Mouse (Mus musculus) hindbrain, postnatal 0 days (tissue): ENCODE data around the gene Cib2. TPM values are rescaled to one million over a fixed set of nuclear protein-coding genes. Genes with fewer than 3 reads are reported as not detected.

Experiments used
- ATAC-seq: fragments of 200-750 bp; cut with Nextera tagmentation; 2 replicates; pipeline ENCODE4 v1.8.0; 2017; ENCODE audit warnings: mild to moderate bottlenecking, moderate TSS enrichment, moderate library complexity
- DNase-seq: peaks from one replicate; pipeline ENCODE4 v3.0.0-alpha.2; 2015; ENCODE audit warnings: low spot score
- H3K27ac ChIP-seq: fragments of 300-500 bp; sonication (generic); 2 replicates; pipeline ENCODE4 v1.5.1; 2014; ENCODE audit warnings: mild to moderate bottlenecking
- H3K27me3 ChIP-seq: fragments of 300-500 bp; sonication (generic); 2 replicates; pipeline ENCODE4 v1.6.1; 2014; ENCODE audit warnings: low read length, mixed read lengths; ENCODE audit not compliant: insufficient read depth
- H3K36me3 ChIP-seq: fragments of 300-500 bp; sonication (generic); 2 replicates; pipeline ENCODE4 v1.6.1; 2014; ENCODE audit warnings: low read length, mixed read lengths; ENCODE audit not compliant: insufficient read depth
- H3K4me1 ChIP-seq: fragments of 300-500 bp; sonication (generic); 2 replicates; pipeline ENCODE4 v1.6.1; 2014; ENCODE audit warnings: antibody characterized with exemption, low read length, mixed read lengths; ENCODE audit not compliant: insufficient read depth
- H3K4me2 ChIP-seq: fragments of 300-500 bp; sonication (generic); 2 replicates; pipeline ENCODE4 v1.6.1; 2014; ENCODE audit warnings: low read depth, mild to moderate bottlenecking, low read length, moderate library complexity, mixed read lengths
- H3K4me3 ChIP-seq: fragments of 300-500 bp; sonication (generic); 2 replicates; pipeline ENCODE4 v1.5.1; 2014; ENCODE audit warnings: low read length
- H3K9ac ChIP-seq: fragments of 300-500 bp; sonication (generic); replicated peaks from 2 replicates; pipeline ENCODE4 v1.6.1; 2014; ENCODE audit warnings: mild to moderate bottlenecking, low read length, moderate library complexity, mixed read lengths
- H3K9me3 ChIP-seq: fragments of 300-500 bp; sonication (generic); 2 replicates; pipeline ENCODE4 v1.6.1; 2016; ENCODE audit warnings: low read length, mixed read lengths
- CTCF ChIP-seq: IDR thresholded peaks from 2 replicates; pipeline ENCODE4 v1.5.1; 2016; ENCODE audit warnings: antibody characterized with exemption, control low read depth, low read depth
- WGBS: fragments of 180-500 bp; shearing (Covaris S2); extraction: QIAGEN DNeasy Blood & Tissue Kit; methylation state at CpG from one replicate; pipeline ENCODE4 v1.1.7; 2014; 5-methylcytosine and 5-hydroxymethylcytosine counted together
- polyA plus RNA-seq: library from polyadenylated mRNA; unstranded; fragments of >200 nt; fragmentation: Nextera tagmentation; extraction: Ambion mirVana; gene quantifications from 2 replicates; pipeline ENCODE4 v1.2.1, GENCODE M21; 2015
- total RNA-seq: library from RNA; depleted of rRNA; stranded (reverse); fragments of >200 nt; gene quantifications from 2 replicates; pipeline ENCODE4 v1.2.3, GENCODE M21; 2014

Cib2 gene
- total and polyA plus RNA-seq, 2 experiments from 2014 or later = 53.8 to 88.1 TPM

GRCm38 (mm10) chr9:54547536-54547935 lies 12.5 kb downstream of the Cib2 start:
- 21% methylated on average over 5 of the region's 5 CpGs for WGBS
- Histone ChIP-seq H3K9me3 (no peaks in the 10 kb centered on the region), H3K36me3 (peaks cover 4% of the 10 kb centered on the region; the same call in 1 of the 2 replicates), H3K4me3 (no peak overlapping the region), H3K4me2 (no peak overlapping the region), H3K9ac (no peak overlapping the region), H3K27ac (no peak overlapping the region), H3K27me3 (no peaks in the 10 kb centered on the region), H3K4me1 (no peaks in the 10 kb centered on the region)
- TF ChIP-seq CTCF = peak; percentile 83
- peak; percentile 66 for DNase-seq
- ATAC-seq = peak; percentile 70

- no peak for TF ChIP-seq CTCF
- ATAC-seq (no peak), DNase-seq (no peak)
- no peak overlapping the region for H3K4me2 ChIP-seq
- peaks cover 4% of the 10 kb centered on the region; the same call in 1 of the 2 replicates for H3K36me3 ChIP-seq
- H3K4me1 ChIP-seq = no peaks in the 10 kb centered on the region
- H3K9ac ChIP-seq = no peak overlapping the region
- WGBS = 91% methylated on average over 4 of the region's 4 CpGs
- no peak overlapping the region for H3K4me3 ChIP-seq
- H3K27ac ChIP-seq = no peak overlapping the region
- no peaks in the 10 kb centered on the region for H3K9me3 ChIP-seq
- no peaks in the 10 kb centered on the region for H3K27me3 ChIP-seq
Observed at GRCm38 (mm10) chr9:54544954-54545315, 15.1 kb downstream of the Cib2 start.

- H3K4me2 ChIP-seq = no peak overlapping the region
- H3K9me3 ChIP-seq = no peaks in the 10 kb centered on the region
- no peak for DNase-seq
- 91% methylated on average over 9 of the region's 9 CpGs for WGBS
- no peak overlapping the region for H3K27ac ChIP-seq
- no peak overlapping the region for H3K4me3 ChIP-seq
- TF ChIP-seq CTCF = no peak
- ATAC-seq = no peak
- H3K4me1 ChIP-seq = no peaks in the 10 kb centered on the region
- H3K36me3 ChIP-seq = peaks cover 4% of the 10 kb centered on the region; the same call in 1 of the 2 replicates
- H3K9ac ChIP-seq = no peak overlapping the region
- no peaks in the 10 kb centered on the region for H3K27me3 ChIP-seq
Observed at GRCm38 (mm10) chr9:54544212-54544953, 15.6 kb downstream of the Cib2 start.

GRCm38 (mm10) chr9:54540801-54541200 lies 19.2 kb downstream of the Cib2 start:
- Histone ChIP-seq H3K4me3 (no peak overlapping the region), H3K4me1 (peaks cover 11% of the 10 kb centered on the region), H3K27me3 (no peaks in the 10 kb centered on the region), H3K27ac (no peak overlapping the region), H3K36me3 (peaks cover 4% of the 10 kb centered on the region; the same call in 1 of the 2 replicates), H3K9ac (no peak overlapping the region), H3K9me3 (no peaks in the 10 kb centered on the region), H3K4me2 (no peak overlapping the region)
- no peak for TF ChIP-seq CTCF
- 57% methylated on average over 5 of the region's 5 CpGs for WGBS
- ATAC-seq (0 out of 2 replicates have a peak, but pooled peaks have one; percentile 27), DNase-seq (no peak)

GRCm38 (mm10) chr9:54538684-54539083 lies 21.3 kb downstream of the Cib2 start, which contains the start of gene Sh2d7:
Sh2d7 (plus strand) TSS chr9:54538984.
- ATAC-seq = no peak
- 89% methylated on average over 14 of the region's 14 CpGs for WGBS
- H3K36me3 ChIP-seq = no peaks in the 10 kb centered on the region

GRCm38 (mm10) chr9:54538244-54538643 lies 21.8 kb downstream of the Cib2 start:
- WGBS = 91% methylated on average over 3 of the region's 3 CpGs
- Histone ChIP-seq H3K27me3 (no peaks in the 10 kb centered on the region), H3K4me3 (no peak overlapping the region), H3K9me3 (no peaks in the 10 kb centered on the region), H3K36me3 (no peaks in the 10 kb centered on the region), H3K4me2 (no peak overlapping the region), H3K9ac (no peak overlapping the region), H3K27ac (no peak overlapping the region), H3K4me1 (peaks cover 18% of the 10 kb centered on the region)
- ATAC-seq (no peak), DNase-seq (no peak)
- no peak for TF ChIP-seq CTCF

More at GRCm38 (mm10) chr9:54538684-54539083, 21.3 kb downstream of the Cib2 start, which contains the start of gene Sh2d7:
- no peak within 1 kb of the TSS for H3K4me2 ChIP-seq
- no peak within 1 kb of the TSS for H3K27ac ChIP-seq
- H3K4me1 ChIP-seq = peaks cover 18% of the 10 kb centered on the region
- no peak for DNase-seq
- H3K4me3 ChIP-seq = no peak within 1 kb of the TSS
- TF ChIP-seq CTCF = no peak
- H3K9me3 ChIP-seq = no peaks in the 10 kb centered on the region
- no peaks in the 10 kb centered on the region for H3K27me3 ChIP-seq
- H3K9ac ChIP-seq = no peak within 1 kb of the TSS

GRCm38 (mm10) chr9:54537480-54537879 lies 22.5 kb downstream of the Cib2 start:
- H3K4me3 ChIP-seq = no peak overlapping the region
- H3K27ac ChIP-seq = no peak overlapping the region

More at GRCm38 (mm10) chr9:54537480-54537879, 22.5 kb downstream of the Cib2 start:
- Histone ChIP-seq H3K9me3 (no peaks in the 10 kb centered on the region), H3K27me3 (no peaks in the 10 kb centered on the region), H3K36me3 (no peaks in the 10 kb centered on the region), H3K4me2 (no peak overlapping the region), H3K4me1 (peaks cover 18% of the 10 kb centered on the region), H3K9ac (no peak overlapping the region)
- no peak for ATAC-seq
- DNase-seq = no peak
- WGBS = 77% methylated on average over 3 of the region's 3 CpGs
- TF ChIP-seq CTCF = no peak
